Mouse (Mus musculus): ENCODE data around the gene Gabpb1. TPM values are rescaled to one million over a fixed set of nuclear protein-coding genes. Genes with fewer than 3 reads are reported as not detected.

Gene Gabpb1
- polyA plus RNA-seq, 1 experiment from 2014 or later, result 13.2 TPM

GRCm38 (mm10) chr2:126674441-126675168, 1.5 kb downstream of the Gabpb1 start:
- peak; percentile 64 for DNase-seq
- peak overlapping the region; percentile 100 for H3K27ac ChIP-seq (ENCODE audit: low read depth)
- H3K9me3 ChIP-seq (ENCODE audit: low read length), result no peaks in the 10 kb centered on the region
- peak; percentile 55 for ATAC-seq
- TF ChIP-seq CTCF (IDR thresholded peaks at IDR 0.05; ENCODE audit: low read depth) (no peak), EP300 (IDR thresholded peaks at IDR 0.05; ENCODE audit: low read depth) (no peak)
- peak overlapping the region; percentile 99 for H3K9ac ChIP-seq (replicated peaks)
- peak overlapping the region; percentile 84 for H3K4me2 ChIP-seq (ENCODE audit: low read depth, low read length)
- H3K27me3 ChIP-seq (ENCODE audit: insufficient read depth, low read length), result no peaks in the 10 kb centered on the region
- under 1% methylated on average over 60 of the region's 77 CpGs for WGBS (ENCODE audit: insufficient replicate concordance)
- H3K4me1 ChIP-seq (ENCODE audit: insufficient read depth), result peaks cover 22% of the 10 kb centered on the region
- peak overlapping the region; percentile 85 for H3K4me3 ChIP-seq (ENCODE audit: low read depth, low read length)
- no peaks in the 10 kb centered on the region for H3K36me3 ChIP-seq (replicated peaks; ENCODE audit: insufficient read depth, low read length)

- H3K27me3 ChIP-seq (ENCODE audit: insufficient read depth, low read length), result no peaks in the 10 kb centered on the region
- no peaks in the 10 kb centered on the region for H3K36me3 ChIP-seq (replicated peaks; ENCODE audit: insufficient read depth, low read length)
- TF ChIP-seq EP300 (IDR thresholded peaks at IDR 0.05; ENCODE audit: low read depth), result no peak; the same call in 1 of the 2 replicates
- no peak for TF ChIP-seq CTCF (IDR thresholded peaks at IDR 0.05; ENCODE audit: low read depth)
- 24% methylated on average over 13 of the region's 13 CpGs for WGBS (ENCODE audit: insufficient replicate concordance)
- H3K4me2 ChIP-seq (ENCODE audit: low read depth, low read length), result peak overlapping the region; percentile 84
- DNase-seq, result peak; percentile 17
- peak overlapping the region; percentile 85 for H3K4me3 ChIP-seq (ENCODE audit: low read depth, low read length)
- no peak for ATAC-seq
- H3K9me3 ChIP-seq (ENCODE audit: low read length), result no peaks in the 10 kb centered on the region
- H3K9ac ChIP-seq (replicated peaks), result peak overlapping the region; percentile 99
- H3K4me1 ChIP-seq (ENCODE audit: insufficient read depth), result peaks cover 22% of the 10 kb centered on the region
- peak overlapping the region; percentile 100 for H3K27ac ChIP-seq (ENCODE audit: low read depth)
Measured at GRCm38 (mm10) chr2:126673317-126674242, 2.6 kb downstream of the Gabpb1 start.

GRCm38 (mm10) chr2:126668621-126669252, 7.4 kb downstream of the Gabpb1 start:
- Histone ChIP-seq H3K27me3 (ENCODE audit: insufficient read depth, low read length) (no peaks in the 10 kb centered on the region), H3K36me3 (replicated peaks; ENCODE audit: insufficient read depth, low read length) (no peaks in the 10 kb centered on the region), H3K9ac (replicated peaks) (no peak overlapping the region), H3K4me1 (ENCODE audit: insufficient read depth) (peaks cover 15% of the 10 kb centered on the region), H3K4me3 (ENCODE audit: low read depth, low read length) (no peak overlapping the region), H3K9me3 (ENCODE audit: low read length) (no peaks in the 10 kb centered on the region), H3K27ac (ENCODE audit: low read depth) (peak overlapping the region; percentile 5), H3K4me2 (ENCODE audit: low read depth, low read length) (peak overlapping the region; percentile 13; the same call in 1 of the 2 replicates)
- DNase-seq (no peak), ATAC-seq (0 out of 2 replicates have a peak, but pooled peaks have one; percentile 47)
- TF ChIP-seq EP300 (IDR thresholded peaks at IDR 0.05; ENCODE audit: low read depth) (no peak), CTCF (IDR thresholded peaks at IDR 0.05; ENCODE audit: low read depth) (no peak)
- 80% methylated on average over 5 of the region's 5 CpGs for WGBS (ENCODE audit: insufficient replicate concordance)

GRCm38 (mm10) chr2:126665984-126666383, 10.2 kb downstream of the Gabpb1 start:
- H3K4me2 ChIP-seq (ENCODE audit: low read depth, low read length), result no peak overlapping the region
- no peak overlapping the region for H3K27ac ChIP-seq (ENCODE audit: low read depth)
- TF ChIP-seq EP300 (IDR thresholded peaks at IDR 0.05; ENCODE audit: low read depth) (no peak), CTCF (IDR thresholded peaks at IDR 0.05; ENCODE audit: low read depth) (no peak)
- no peak overlapping the region for H3K4me3 ChIP-seq (ENCODE audit: low read depth, low read length)
- no peaks in the 10 kb centered on the region for H3K36me3 ChIP-seq (replicated peaks; ENCODE audit: insufficient read depth, low read length)
- H3K9me3 ChIP-seq (ENCODE audit: low read length), result no peaks in the 10 kb centered on the region
- no peak for ATAC-seq
- no peak for DNase-seq
- 66% methylated on average over 3 of the region's 3 CpGs for WGBS (ENCODE audit: insufficient replicate concordance)
- no peaks in the 10 kb centered on the region for H3K27me3 ChIP-seq (ENCODE audit: insufficient read depth, low read length)
- peaks cover 2% of the 10 kb centered on the region for H3K4me1 ChIP-seq (ENCODE audit: insufficient read depth)
- H3K9ac ChIP-seq (replicated peaks), result no peak overlapping the region

- Histone ChIP-seq H3K9ac (replicated peaks) (no peak overlapping the region), H3K4me3 (ENCODE audit: low read depth, low read length) (no peak overlapping the region), H3K4me2 (ENCODE audit: low read depth, low read length) (no peak overlapping the region), H3K27me3 (ENCODE audit: insufficient read depth, low read length) (no peaks in the 10 kb centered on the region), H3K9me3 (ENCODE audit: low read length) (no peaks in the 10 kb centered on the region), H3K36me3 (replicated peaks; ENCODE audit: insufficient read depth, low read length) (no peaks in the 10 kb centered on the region), H3K4me1 (ENCODE audit: insufficient read depth) (peaks cover 2% of the 10 kb centered on the region), H3K27ac (ENCODE audit: low read depth) (no peak overlapping the region)
- DNase-seq (no peak), ATAC-seq (no peak)
- TF ChIP-seq EP300 (IDR thresholded peaks at IDR 0.05; ENCODE audit: low read depth), result no peak
- peak; percentile 77 for TF ChIP-seq CTCF (IDR thresholded peaks at IDR 0.05; ENCODE audit: low read depth)
- 37% methylated on average over 4 of the region's 4 CpGs for WGBS (ENCODE audit: insufficient replicate concordance)
Measured at GRCm38 (mm10) chr2:126663481-126663880, 12.7 kb downstream of the Gabpb1 start.
